Mouse (Mus musculus): ENCODE results near the gene Rgs6.

- TF ChIP-seq CTCF (conservative IDR thresholded peaks at IDR 0.05; ENCODE audit: low read length), result no peak
- no peak for TF ChIP-seq POU5F1 (IDR thresholded peaks at IDR 0.05; ENCODE audit: borderline replicate concordance, low read length)
Measured at GRCm38 (mm10) chr12:83015366-83015765, 427.3 kb downstream of the Rgs6 start.

Data from E14TG2a.4 (cell line).